Mouse (Mus musculus): ENCODE data around the gene Txndc5.

The Txndc5 gene

DNA sequence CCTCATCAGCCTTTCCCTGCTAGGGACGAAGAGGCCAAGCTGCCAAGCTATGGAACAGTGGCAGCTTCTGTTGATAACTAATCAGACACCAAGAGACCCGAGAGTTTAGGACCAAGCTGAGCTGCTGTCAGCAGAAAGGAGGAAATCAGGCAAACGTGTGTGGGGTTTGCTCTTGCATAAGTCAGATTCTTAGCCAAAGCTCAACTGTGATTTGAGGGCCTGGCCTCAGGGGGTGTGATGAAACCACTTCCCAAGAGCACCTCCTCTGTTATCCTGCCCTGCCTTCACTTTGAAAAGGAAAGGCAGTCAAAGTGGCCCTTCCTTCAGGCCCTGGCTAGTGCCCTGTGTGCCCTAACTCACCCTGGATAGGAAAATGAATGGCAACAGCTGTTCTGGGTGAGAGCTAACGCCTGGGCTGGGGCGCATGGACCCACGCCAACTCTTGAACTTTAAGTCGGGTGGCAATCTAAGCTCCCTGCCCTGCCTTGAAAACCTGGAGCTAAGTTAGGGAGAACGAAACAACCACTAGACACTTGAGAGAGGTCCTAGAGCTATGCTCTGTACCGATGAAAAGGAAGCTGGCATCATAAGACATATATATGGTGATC, at the start of gene Txndc5:
TSS of gene Txndc5 (minus strand) at position 138 of the 608 bp plus-strand sequence.
- DNase-seq = no peak

DNA sequence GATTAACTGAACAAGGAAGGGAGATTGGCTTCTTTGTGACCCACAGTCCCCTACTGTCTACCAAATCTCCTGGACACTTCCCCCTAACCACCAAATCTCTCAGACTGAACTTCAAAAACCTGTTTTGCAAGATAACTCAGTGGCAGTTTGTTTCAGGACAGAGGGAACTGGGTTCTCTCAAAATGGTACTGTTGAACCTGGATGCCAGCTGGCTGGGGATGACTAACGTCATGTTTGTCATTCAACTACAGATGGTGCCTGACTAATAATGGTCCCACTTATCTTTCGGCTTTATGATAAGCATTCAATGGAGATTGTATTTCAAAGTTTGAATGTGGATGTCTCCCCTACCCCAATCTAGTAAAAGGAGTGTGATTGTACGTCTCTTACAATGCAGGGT, 46.0 kb upstream of the Txndc5 start:
- DNase-seq = no peak

DNA sequence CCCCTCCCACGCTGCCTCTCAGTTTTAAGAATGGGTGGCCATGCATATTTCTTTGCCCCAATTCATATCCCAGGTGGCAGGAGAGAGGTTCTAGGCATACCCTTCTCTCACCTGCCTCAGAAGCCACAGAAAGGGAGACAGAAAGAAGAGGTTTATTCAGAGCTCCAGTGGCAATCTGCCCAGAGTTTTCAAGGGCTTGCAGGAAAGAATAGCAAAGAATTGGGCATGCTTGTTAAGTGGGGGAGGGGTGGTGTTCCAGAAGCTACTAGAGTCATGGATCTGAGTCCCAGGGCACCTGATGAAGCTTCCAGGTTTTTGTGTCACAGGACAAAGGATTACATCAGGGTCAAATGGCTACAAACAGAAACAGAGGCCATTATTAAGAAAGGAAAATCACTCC, 44.7 kb upstream of the Txndc5 start:
- no peak for DNase-seq

DNA sequence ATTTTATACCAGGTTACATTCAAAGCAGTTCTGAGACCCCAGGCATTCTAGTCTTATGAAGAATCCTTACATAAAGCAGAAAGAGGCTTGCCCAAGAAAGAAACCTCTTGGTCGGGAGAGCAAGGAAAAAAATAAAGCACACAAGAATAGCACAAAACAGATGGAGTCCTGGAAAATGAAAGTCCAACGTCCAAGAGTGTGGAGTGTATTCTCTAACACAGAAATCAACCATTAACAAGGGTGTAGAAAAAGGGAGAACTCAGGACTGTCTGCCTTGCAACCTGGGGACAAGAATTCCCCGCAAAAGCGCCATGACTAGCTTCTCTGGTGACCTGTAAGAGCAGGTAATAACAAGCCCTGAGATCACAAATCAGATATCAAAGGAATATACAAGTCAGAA, 36.6 kb upstream of the Txndc5 start:
- DNase-seq = peak; percentile 25 to 57

DNA sequence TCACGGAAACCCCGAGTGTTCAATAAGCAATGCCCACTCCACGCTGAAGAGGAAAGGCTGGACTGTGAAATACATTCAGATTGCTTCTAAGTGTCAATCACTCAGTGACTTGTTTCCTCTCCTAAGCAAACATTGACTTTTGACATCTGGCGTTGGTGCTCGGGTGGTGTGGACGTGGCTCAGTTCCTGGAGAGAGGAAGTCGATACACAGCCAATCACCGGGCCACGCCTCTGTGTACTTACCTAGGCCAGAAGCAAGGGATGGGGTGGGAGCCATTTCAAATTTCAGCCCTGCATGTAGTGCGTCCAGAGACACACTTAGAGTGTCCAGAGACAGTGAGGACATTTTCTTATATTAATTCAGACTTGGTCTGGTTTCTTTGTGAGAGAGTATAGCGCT, 26.0 kb upstream of the Txndc5 start:
- DNase-seq = no peak

DNA sequence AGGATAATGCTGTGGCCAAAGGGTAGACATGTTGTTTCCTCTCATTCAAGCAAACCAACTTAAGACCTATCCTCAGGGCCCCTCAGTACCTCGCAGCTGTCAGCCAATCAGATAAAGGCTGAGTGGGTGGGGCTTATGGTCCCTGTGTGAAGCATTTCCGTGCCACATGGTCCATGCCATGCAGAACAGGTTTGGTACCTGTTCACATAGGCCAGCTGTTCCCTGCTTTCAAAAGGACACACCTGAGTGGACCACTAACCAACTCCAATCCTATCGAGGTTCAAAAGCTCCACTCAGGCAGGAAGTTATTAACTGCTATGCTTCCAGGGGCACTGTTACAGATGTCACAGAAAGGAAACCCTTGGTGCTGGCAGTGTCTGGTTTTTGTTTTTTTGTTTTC, 25.6 kb upstream of the Txndc5 start:
- no peak for DNase-seq

DNA sequence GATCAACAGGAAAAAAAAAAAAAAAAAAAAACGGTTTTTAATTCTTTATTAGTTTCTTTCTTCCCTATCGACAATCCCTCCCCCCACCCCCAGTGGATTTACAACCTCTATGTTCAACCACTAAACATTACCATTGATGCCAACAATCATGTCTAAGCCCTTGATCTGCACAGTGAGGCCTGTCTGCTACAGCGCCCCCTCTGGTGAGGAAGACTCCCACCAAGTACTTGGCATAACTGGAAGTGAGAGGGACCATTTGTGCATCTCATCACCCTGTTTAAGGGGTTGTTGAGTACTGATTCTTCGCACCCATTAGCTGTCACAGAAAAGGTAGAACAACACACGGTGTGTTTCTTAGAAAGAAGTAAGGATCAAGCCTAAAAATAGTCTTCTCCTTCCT, 20.1 kb upstream of the Txndc5 start:
- no peak for DNase-seq

DNA sequence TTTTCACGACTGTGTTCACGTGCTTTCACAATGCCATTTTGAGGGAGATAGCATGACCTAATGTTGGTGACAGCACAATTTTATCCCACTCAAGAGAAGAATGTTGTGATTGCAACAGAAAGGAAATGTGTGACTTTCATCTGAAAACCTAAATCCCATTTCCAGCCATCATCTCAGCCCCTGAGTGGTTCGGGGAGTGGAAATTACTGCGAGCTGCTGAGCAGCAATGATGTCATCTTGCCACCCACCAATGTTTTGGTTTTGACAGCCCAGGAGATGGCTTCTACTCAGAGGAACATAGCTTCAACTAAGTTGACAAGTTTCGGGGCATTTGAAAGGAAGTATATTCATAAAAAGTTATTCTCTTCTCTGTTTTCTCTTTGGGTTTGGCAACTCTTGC, 19.1 kb upstream of the Txndc5 start:
- no peak for DNase-seq

DNA sequence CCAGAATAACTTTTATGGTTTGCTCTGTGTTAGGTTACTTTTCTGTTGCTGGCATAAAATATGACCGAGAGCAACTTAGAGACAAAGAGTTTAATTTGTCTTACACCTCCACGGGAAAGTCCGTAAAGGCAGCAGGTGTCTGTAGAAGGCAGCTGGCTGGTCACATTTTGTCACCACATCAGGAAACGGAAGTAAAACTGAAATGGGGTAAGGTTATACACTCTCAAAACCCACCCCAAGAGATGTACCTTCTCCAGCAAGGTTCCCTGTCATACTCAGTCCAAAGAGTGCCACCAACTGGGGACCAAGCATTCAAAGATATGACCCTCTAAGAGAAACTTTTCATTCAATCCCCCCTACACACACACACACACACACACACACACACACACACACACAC, 18.1 kb upstream of the Txndc5 start:
- no peak for DNase-seq

DNA sequence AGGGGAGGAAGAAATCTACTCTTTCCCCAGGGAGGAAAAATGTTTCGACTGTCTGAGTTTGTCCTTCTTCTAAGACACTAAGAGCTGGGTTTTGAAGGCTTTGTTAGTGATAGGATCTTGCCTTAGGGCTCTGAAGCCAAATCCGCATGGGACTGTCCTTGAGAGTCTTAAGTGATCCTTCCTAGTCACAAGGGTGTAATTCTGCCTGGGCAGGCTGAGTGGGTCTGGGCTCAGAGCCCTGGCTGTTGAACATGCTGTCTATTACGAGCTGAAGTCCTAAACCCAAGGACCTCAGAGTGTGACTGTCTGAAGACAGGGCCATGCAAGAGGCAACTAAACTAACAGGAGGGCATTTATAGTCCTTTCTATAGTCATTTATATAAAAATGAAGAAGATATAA, 16.8 kb upstream of the Txndc5 start:
- DNase-seq = no peak

DNA sequence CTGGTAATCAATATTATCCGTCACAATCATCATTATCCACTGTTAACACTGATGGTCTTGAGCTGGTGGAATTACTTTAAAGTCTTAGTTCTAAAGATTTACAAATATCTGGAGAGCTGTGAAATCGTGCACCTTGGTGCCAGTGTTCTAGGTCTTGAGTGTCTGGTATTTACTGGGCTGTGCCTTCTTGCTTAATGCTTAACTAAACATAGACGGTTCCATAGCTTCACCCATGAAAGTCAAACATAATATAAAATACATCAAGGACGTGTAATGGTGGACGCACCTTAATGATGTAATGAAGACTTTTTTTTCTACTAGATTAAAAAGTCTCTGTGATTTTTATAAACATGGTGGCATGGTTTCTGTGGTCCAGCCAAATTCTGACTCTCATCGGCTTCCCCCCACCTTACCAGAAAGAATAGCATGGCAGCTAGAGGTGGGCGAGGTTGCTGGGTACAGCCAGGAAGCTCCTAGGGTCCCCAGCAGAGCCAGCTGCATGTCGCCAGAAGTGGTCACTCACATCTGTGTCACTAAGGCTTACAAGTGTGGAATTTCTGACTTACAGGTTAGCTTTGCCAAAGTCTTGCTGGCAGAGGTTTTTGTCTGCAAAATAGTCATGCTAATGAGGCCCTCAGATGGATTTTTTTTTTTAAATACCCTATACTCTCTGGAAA, 16.3 kb upstream of the Txndc5 start:
- no peak for DNase-seq

DNA sequence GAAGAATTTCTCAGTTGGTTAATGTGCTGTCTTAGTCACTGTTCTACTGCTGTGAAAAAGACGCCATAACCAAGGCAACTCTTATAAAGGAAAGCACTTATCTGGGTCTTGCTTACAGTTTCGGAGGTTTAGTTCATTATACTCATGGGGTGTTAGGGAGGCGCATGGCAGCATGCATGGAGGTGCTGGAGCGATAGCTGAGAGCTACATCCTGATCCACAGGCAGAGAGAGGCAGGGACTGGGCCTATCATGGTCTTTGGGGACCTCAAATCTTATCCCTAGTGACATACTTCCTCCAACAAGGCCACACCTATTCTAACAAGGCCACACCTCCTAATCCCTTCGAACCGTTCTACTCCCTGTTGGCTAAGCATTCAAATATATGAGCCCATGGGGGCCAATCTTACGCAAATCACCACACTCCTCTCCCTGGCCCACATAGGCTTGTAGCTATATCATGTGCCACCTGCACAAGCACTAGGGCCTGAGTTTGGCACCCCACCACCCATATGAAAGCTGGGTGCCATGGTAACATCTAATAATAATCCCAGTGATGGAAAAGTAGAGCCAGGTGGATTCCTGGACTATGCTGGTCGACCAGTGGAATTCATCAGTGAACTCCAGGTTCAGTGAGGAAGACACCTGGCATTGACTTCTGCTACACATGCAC, 15.0 kb upstream of the Txndc5 start:
- DNase-seq = no peak

DNA sequence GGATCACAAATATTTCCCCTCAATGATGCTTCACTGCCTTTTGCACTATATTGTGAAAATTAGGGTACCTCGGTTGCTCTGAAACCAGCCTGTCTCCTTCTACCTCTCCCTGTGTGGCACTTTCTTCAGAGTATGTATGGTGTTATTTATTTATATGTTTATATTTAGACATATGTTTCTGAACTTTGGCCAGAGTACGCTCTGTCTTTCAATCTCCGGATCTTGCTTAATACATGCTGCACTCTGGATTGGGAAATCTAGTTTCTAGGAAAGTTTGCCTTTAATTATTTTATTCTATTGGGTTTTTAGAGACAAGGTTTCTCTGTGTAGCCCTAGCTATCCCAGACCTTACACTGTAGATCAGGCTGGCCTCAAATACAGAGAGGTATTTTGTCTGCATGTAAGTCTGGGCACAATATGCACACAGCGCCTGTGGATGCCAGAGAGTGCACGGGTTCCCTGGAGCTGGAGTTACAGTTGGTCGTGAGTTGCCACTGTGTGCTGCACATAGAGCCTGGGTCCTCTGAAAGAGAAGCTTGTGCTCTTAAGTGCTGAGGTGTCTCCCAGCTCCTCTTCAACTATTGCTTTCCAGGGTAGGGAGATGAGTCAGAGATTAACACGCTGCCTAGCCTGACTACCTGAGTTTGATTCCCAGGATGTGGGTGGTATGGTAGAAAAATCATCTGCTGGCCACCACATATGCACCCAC, 10.7 kb upstream of the Txndc5 start:
- DNase-seq = no peak

DNA sequence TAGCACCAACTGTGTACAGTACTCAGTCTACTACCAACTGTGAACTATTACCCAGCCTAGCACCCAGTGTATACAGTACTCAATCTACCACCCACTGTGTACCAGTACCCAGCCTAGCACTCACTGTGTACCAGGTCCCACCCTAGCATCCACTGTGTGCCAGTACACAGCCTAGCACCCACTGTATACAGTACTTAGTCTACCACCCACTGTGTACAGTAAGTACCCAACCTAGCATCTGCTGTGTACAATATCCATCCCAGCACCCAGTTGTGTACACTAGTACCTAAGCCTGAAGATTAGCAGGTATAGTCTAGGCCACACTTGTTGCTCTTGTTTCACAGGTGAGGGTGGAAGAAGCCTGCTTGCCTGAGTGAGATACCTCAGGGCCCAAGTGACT, 8.9 kb upstream of the Txndc5 start:
- no peak for DNase-seq

DNA sequence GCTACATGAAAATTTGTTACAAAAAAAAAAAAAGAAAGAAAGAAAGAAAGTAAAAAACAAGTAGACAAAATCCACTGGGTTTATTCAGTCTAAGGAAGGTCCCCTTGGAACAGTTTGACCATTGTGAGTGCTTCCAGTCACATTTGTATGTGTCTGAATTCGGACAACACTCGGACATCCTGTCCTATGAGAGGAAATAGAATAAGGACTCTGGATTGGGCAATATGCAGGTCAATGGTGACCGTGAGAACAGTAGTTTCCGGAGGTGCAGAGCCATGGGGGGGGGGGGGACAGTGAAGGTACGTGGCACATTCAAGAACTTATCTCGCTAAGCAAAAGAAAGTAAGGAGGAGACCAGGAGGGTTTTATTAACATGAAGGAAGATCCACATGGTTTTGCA, 6.1 kb upstream of the Txndc5 start:
- DNase-seq = peak in 1 of 2 experiments; percentile 30

DNA sequence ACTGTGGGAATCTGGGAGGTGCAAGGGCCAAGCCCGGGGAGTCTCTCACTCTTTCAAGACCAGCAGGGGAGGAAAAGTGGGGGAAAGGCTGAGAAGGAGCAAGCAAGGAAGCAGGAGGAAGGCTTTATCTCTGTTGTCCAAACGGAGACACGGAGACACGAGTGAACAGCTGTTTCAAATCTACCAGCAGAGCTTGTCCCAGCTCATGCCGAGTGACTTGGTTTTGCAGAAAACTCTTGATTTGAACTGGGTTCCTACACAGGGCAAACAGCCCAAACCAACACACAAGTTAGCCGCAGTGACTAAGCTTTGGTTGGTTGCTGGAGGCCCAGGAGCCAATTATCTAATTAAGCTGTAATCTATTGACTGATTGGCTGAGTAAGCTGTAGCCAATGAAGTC, 5.4 kb upstream of the Txndc5 start:
- no peak for DNase-seq

DNA sequence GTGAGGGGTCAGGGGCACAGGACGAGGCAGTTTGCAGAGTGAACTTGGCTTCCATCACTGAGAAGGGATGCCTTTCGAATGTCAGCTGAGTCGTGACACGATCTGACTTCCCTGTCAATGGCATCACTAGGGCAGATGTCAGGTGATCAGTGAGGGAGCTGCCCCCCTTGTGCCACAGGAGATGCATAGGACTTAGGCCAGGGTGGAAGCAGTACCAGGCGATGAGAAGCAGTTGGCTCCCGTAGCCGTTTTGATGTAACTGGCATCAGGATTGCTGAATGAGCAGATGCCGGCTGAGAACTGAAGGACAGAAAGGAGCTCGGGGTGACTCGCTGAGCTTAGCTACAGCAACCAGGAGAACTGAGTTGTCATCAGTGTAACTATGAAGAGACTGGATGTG, 4.8 kb upstream of the Txndc5 start:
- no peak for DNase-seq

DNA sequence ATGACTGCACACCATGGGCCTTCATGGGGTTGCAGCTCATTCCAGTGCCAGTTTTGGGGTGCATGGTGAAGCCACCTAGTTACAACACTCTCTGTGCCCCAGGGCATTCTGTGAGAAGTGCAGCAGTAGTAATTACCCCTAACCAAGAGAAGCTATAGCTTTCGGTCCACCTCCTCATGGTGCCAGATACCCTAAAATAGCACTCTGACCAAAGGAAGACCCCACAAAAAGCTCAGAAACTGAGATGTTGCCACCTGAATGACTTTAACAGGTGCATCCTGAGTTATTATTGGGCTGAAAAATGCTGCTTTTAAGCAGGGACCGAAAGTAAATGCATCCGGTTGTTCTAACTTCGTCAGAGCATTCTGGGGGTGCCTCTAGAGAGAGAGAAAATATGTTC, 2.9 kb upstream of the Txndc5 start:
- no peak for DNase-seq

DNA sequence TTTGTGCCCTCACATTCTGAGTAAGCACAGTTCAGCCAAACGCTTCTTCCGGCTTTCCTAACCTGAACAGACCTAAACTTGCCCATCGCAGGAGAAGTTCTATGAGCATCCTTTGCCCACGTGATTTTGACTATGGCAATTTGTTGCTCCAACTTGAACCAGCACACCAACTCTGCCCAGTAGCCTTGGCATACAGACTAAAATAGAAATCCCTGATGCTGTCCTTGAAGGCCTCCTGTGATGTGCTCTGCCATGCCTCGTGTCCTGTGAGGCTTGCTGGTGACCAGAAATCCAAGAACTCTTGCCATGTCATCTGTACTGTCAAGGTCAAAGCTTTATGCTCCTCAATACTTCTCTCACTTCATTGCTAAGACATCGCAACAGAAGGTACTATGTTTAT, 952 bp upstream of the Txndc5 start:
- no peak for DNase-seq

DNA sequence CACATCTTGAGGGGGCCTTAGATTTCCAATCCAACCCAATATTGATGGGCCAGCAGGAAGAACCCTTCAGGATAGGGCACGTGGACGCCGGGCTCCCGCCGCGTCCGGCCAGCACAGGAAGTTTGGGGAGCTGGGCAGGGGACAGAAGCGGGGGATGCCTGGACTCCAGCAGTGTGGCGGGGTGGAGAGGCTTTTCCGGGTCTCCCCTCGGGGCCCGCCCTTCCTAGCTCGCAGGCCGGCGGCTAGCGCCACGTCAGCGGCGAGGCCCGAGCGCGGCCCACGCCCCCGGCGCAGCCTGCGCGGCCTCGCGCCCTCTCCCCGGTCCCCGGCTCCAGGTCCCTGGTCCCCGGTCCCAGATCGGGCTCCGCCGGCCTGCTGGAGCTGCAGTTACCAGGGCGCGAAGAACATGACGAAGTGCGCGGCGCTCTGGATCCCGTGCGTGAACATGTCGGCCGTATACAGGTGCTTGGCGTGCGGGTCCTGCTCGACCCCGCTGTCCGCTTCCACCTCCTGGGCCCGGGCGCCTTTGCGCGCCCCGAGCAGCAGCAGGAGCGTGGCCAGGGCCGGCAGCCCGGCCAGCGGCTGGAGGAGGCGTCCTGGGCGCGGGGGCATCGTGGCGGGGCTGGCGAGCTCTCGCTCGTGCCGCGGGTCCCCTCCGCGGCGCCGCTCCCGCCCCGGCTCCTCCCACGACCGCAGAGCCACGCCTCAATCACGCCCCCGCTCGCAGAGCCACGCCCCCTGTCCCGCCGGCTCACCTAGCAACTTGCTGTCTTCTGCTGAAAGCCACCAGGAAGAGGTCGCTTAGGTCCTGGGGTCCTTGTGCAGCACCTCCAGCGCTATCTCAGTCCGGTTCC, 600 bp downstream of the Txndc5 start:
- DNase-seq = peak; percentile 89 to 95

DNA sequence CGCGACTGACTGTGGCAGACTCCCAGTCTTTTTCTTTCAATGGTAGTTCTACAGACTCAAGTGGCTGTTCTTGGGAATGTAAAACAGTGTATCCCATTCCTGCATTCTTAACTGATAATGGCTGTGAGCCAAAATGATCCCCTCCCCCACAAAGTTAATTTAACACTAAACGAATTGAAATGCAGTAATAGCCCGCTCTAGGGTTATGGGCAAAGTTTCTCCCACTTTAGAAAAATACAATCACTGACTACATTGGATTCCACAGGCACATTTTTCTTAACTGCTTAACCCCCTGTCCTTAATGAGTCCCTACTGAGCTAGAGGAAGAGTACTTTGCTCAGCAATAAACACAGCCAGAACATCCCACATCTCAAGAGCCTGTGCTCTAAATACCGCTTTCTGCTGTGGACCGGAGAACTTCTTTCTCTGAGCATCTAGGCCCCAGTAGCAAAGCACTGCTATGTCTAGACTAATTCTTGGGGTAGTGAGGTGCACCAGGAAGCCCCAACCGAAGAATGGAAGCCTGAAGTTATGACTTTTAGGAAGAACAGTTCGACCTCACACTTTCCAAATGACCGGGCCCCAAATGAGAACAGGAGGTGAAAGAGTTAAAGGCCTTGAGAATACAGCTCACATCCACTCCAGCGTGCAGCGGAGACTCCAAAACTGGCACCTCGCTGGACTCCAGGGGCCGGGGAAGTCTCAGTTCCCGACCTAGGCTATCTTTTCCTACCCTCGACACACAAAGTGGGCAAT, 1.4 kb downstream of the Txndc5 start:
- peak; percentile 61 to 79 for DNase-seq

DNA sequence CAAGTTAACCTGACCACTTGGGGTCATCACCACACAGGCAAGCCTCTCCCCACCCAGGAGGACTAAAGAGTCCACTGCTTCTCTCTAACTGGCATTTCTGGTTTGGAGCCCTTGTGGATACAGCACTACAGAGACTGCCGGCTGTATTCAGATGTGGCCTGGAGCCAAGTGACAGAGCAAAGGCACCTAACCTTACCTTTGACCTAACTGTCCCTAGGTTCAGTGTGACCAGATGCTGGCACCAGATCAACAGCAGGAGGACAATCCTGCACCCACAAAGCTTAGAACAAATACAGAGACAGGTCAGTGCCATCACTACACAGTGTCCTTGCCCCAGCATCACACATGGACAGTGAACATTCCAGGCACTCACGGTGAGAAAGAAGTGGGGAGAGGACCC, 2.5 kb downstream of the Txndc5 start:
- DNase-seq = peak; percentile 50 to 60
